Mouse (Mus musculus) CH12.LX (cell line): ENCODE data around the gene Zfp408.

Source experiments
- CTCF ChIP-seq, 2 experiments: IDR thresholded peaks in 1 of 2; conservative IDR thresholded peaks in 1 of 2; 2 replicates each; pipeline ENCODE4 v1.5.1; 2011 to 2012; ENCODE audit warnings: low read depth in 2 of 2, low read length in 2 of 2, improper control_type of control experiment in 1 of 2, inconsistent platforms in 1 of 2, mild to moderate bottlenecking in 1 of 2, moderate library complexity in 1 of 2
- EP300 ChIP-seq: IDR thresholded peaks from 2 replicates; pipeline ENCODE4 v1.6.1; 2011; ENCODE audit warnings: low read length, improper control_type of control experiment
- MYC ChIP-seq: IDR thresholded peaks from 2 replicates; pipeline ENCODE4 v1.6.1; 2011; ENCODE audit warnings: low read depth, mild to moderate bottlenecking, improper control_type of control experiment, low read length
- PAX5 ChIP-seq: IDR thresholded peaks from 2 replicates; pipeline ENCODE4 v1.6.1; 2012; ENCODE audit warnings: low read length, inconsistent platforms, mixed read lengths
- POLR2A ChIP-seq: IDR thresholded peaks from 2 replicates; pipeline ENCODE4 v1.6.1; 2011; ENCODE audit warnings: low read depth, mild to moderate bottlenecking, improper control_type of control experiment, low read length
- POLR2AphosphoS2 ChIP-seq: IDR thresholded peaks from 2 replicates; pipeline ENCODE4 v1.6.1; 2011; ENCODE audit warnings: low read depth, low read length, improper control_type of control experiment
- SMC3 ChIP-seq: IDR thresholded peaks from 2 replicates; pipeline ENCODE4 v1.6.1; 2011; ENCODE audit warnings: low read depth, low read length, improper control_type of control experiment
- USF2 ChIP-seq: conservative IDR thresholded peaks from 2 replicates; pipeline ENCODE4 v1.6.1; 2011; ENCODE audit warnings: low read depth, low read length, improper control_type of control experiment
- ZMIZ1 ChIP-seq: IDR thresholded peaks from 2 replicates; pipeline ENCODE4 v1.6.1; 2012; ENCODE audit warnings: low read depth, mild to moderate bottlenecking, inconsistent platforms, low read length, improper control_type of control experiment
- ZNF384 ChIP-seq: IDR thresholded peaks from 2 replicates; pipeline ENCODE4 v1.6.1; 2012; ENCODE audit warnings: low read depth, low read length, improper control_type of control experiment, inconsistent platforms

- TF ChIP-seq POLR2A (no peak), ZNF384 (no peak), PAX5 (no peak), CTCF (conservative IDR thresholded peaks at IDR 0.05 in 1 of 2, IDR thresholded peaks at IDR 0.05 in 1 of 2; ENCODE audit: low read depth in 2 of 2, low read length in 2 of 2) (no peak), ZMIZ1 (no peak), POLR2AphosphoS2 (no peak), MYC (no peak), EP300 (no peak), USF2 (no peak), SMC3 (no peak)
Measured at GRCm38 (mm10) chr2:91674895-91675294, 25.3 kb upstream of the Zfp408 start.
